18 mouse cellular contexts compared by ENCODE assay signal in genomic region chr14:11085596-11085995, GRCm38 (mm10).
"Had no signal": no experiment of that assay in that cellular context is flagged by ENCODE, and none has a peak within 500 bp of the region (broad histone marks: within the 10 kb centered on the region; RNA-seq: fewer than 3 reads in every experiment).

No protein-coding gene starts in this region.

- DNase-seq: liver, postnatal 0 days; lung, adult 2 months; lung, postnatal 14 days; lung, postnatal 36 days; right cerebral cortex, postnatal 14 days; thymus, adult 18-20 months; thymus, postnatal 14 days; thymus, postnatal 36 days had no signal

- H3K27me3 ChIP-seq: lung, embryonic 15.5 days; megakaryocyte, embryonic 14.5 days; midbrain, embryonic 13.5 days; midbrain, embryonic 15.5 days; neural tube, embryonic 12.5 days; stomach, embryonic 15.5 days had no signal

- H3K4me2 ChIP-seq: lung, embryonic 15.5 days; midbrain, embryonic 11.5 days; midbrain, embryonic 13.5 days; midbrain, embryonic 15.5 days; neural tube, embryonic 12.5 days; stomach, embryonic 15.5 days had no signal

- H3K4me3 ChIP-seq: lung, embryonic 15.5 days; megakaryocyte, embryonic 14.5 days; midbrain, embryonic 13.5 days; midbrain, embryonic 15.5 days; neural tube, embryonic 12.5 days; stomach, embryonic 15.5 days had no signal

- H3K4me1 ChIP-seq: lung, embryonic 15.5 days; megakaryocyte, embryonic 14.5 days; neural tube, embryonic 12.5 days; stomach, embryonic 15.5 days had no signal

- H3K27ac ChIP-seq: lung, embryonic 15.5 days; macrophage; midbrain, embryonic 13.5 days; midbrain, embryonic 15.5 days; neural tube, embryonic 12.5 days; stomach, embryonic 15.5 days; stomach, postnatal 0 days had no signal

- ATAC-seq: liver, postnatal 0 days; lung, postnatal 0 days; midbrain, embryonic 13.5 days; midbrain, embryonic 15.5 days had no signal

- H3K36me3 ChIP-seq: lung, embryonic 15.5 days; midbrain, embryonic 13.5 days; midbrain, embryonic 15.5 days; neural tube, embryonic 12.5 days; stomach, embryonic 15.5 days had no signal

- H3K9ac ChIP-seq: liver, postnatal 0 days; lung, embryonic 15.5 days; midbrain, embryonic 13.5 days; midbrain, embryonic 15.5 days; neural tube, embryonic 12.5 days; stomach, embryonic 15.5 days had no signal

- H3K9me3 ChIP-seq: lung, embryonic 15.5 days; midbrain, embryonic 13.5 days; midbrain, embryonic 15.5 days; neural tube, embryonic 12.5 days; stomach, embryonic 15.5 days had no signal
